Mouse (Mus musculus) kidney, postnatal 4 days (tissue): ENCODE measurements around the gene Avp.

ENCODE experiments used
- DNase-seq, 2 experiments: peaks; one replicate each; pipeline ENCODE4 v3.0.0; 2021; ENCODE audit warnings: mixed read lengths in 2 of 2

Gene Avp

DNA sequence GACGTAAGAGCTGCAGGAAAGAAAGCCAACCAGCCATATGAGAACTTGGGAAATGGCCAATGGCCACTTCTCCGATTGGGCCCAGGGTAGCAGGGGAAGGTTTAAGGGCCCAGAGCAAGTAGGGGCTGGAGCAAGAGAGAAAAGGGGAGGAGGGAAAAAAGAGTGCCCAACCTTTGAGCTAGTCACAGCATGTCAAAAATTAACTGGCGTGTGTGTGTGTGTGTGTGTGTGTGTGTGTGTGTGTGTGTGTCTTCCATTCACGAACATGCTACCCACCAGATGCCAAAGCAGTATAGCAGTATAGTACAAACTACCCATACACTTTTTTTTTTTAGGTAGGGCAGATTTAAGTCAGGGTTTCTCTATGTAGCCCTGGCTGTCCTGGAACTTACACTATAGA is 13.4 kb downstream of the Avp start:
- DNase-seq: peak in 1 of 2 experiments; percentile 37

DNA sequence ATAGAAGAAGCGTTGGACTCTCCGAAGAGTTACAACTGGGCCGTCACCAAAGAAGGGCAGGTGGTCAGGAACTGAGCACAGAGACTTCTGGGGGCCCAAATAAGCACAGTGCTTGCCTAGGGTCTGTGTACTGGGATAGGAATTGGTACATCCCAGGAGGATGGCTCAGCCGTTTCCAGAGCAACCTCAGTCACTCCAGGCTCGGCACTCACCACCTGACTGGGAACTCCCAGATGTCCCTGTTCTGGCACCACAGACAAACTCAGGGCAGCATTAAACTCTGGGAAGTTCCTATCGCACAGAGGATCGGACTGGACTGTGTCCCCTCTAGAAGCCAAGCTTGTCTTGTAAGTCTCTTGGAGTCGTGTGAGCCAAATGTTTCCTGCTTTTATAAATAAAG is 17.4 kb downstream of the Avp start:
- DNase-seq: no peak

DNA sequence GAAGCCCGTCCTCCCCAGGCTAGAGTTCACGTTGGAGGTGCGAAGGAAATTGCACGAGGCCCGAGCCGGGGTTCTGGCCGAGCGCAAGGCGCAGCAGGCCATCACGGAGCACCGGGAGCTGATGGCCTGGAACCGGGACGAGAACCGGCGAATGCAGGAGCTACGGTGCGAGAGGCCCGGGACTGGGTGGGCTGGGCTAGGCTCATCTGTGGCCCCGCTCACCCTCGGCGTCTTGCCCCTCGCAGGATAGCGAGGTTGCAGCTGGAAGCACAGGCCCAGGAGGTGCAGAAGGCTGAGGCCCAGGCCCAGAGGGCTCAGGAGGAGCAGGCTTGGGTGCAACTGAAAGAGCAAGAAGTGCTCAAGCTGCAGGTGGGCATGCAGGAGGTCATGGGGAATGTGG is 18.3 kb downstream of the Avp start:
- DNase-seq: no peak

DNA sequence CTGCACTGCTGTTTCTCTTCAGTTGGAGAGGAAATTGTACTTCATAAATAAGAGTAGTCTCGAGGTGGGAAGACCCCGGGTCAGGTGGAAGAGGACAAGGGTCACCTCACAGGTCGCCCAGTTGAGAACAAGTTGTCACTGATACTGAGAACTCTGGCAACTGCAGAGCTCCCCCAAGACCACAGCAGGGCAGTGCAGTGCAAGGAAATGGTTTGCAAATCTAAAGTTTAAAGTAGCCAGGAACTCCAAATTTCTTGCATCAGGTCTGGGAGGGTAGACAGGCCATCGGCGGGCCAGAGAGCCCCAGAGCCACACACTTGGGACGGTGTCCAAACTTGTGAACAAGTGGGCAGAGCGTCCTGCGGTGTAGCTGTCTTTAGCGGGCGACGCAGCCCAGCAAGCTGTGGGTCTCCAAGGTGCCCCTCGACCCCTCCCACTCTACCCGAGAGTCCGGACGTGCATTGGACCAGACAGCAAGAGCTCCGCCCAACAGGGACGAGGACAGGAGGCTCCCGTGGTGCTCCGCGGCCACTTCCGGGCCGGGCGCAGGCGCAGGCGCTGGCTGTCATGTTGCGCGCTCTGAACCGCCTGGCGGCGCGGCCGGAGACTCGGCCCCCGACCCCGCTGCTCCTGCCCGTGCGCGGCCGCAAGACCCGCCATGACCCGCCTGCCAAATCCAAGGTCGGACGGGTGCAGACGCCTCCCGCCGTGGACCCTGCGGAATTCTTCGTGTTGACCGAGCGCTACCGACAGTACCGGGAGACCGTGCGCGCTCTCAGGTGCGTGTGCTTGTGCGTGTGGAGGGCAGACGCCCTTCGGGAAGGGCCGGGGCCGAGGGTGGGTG is 18.9 kb downstream of the Avp start, which contains the start of gene Mrps26:
TSS of gene Mrps26 (plus strand) at position 531 of the 844 bp plus-strand sequence.
- peak; percentile 92 to 96 for DNase-seq

DNA sequence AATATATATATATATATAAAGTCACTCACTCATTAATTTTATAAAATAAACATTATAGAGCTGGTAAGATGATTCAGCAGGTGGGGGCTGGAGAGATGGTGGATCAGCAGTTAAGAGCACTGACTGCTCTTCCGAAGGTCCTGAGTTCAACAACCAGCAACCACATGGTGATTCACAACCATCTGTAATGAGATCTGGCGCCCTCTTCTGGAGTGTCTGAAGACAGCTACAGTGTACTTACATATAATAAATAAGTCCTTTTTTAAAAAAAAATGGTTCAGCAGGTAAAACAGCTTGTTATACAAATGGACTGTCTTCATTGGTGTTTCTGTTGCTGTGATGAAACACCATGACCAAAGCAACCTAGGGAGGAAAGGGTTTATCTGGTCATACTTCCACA is 24.3 kb downstream of the Avp start:
- no peak for DNase-seq

DNA sequence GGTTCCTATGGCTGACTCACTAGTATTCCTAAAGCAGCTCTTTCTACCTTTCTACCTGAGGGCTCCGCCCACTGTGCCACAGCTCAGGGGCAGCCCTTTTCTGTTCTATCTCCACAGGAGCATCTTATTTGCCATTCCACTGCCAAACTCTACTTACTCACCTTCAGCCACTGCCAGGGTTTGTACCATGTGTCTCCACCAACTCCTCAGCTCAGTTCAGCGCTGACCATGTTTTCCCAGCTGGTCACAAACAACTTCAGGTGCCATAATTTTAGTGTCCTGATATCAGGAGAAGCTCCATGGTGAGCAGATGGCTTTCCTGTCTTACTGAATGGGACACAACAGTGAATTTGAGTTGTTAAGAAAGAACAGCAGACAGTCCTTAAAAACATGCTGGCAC is 24.9 kb downstream of the Avp start:
- no peak for DNase-seq

DNA sequence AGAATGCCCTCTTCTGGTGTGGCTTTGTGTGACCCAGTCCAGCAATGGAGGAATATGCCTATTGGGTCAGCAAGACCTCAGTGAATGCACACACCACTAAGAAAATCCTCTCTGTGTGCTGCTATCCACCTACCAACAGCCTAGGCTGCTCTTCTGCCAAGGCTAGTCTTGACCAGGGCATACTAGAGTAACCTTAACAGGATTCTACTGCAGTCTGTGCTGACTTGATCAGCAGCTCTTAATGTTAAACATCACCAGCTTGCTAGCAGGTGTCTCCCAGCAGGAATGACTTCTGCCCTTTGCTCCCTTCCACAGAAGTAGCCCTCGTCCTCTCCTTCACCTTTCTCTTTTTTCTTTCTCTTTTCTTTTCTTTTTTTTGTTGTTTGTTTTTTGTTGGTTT is 26.1 kb downstream of the Avp start:
- DNase-seq: no peak

DNA sequence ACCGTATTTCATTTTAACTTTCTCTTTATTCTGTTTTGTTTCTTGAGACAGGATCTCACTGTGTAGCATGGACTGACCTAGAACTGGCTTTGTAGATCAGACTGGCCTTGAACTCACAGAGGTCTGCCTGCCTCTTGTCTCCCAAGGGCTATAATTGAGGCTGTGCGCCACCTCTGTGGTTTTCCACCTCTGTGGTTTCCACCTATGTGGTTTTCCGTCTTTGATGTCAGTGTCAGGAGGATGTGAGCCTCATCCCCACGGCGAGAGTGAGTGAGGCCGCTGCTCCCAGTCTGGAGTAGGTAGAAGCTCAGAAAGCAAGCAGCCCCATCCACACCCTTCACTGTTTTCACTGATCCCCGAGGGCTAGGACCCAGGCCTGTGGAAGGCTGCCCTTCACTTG is 27.5 kb downstream of the Avp start:
- DNase-seq: no peak

DNA sequence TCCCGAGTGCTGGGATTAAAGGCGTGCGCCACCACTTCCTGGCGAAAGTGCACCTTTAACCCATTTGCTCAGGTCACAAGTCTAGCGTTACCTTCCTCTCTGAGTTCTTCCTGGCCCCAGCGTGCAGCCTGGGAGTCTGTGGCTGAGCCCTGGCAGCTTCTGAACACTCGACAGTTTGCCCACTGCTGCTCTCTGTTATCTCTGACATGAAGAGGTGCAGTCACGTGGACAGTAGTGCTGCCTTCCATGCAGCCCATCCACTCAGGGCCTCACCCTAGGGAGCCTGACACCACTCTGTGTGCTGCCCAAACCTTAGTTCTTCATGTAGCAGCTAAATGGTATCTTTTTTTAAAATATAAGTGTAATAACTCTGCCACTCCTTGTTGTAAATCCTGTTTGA is 35.4 kb downstream of the Avp start:
- DNase-seq: no peak

DNA sequence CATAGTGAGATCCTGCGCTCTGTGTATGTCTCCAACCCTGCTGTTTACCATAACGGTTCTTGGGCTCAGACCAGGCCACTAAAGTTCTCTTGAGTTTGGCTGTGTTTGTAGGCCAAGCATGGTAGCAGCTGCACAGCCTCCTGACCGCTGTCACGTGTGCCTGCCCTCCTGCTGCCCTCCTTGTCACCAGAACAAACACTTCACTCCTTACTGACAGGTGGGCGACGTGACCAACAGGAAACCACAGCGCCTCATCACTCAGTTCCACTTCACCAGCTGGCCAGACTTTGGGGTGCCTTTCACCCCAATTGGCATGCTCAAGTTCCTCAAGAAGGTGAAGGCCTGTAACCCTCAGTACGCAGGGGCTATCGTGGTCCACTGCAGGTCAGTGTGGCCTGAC is 42.1 kb downstream of the Avp start:
- DNase-seq: no peak

DNA sequence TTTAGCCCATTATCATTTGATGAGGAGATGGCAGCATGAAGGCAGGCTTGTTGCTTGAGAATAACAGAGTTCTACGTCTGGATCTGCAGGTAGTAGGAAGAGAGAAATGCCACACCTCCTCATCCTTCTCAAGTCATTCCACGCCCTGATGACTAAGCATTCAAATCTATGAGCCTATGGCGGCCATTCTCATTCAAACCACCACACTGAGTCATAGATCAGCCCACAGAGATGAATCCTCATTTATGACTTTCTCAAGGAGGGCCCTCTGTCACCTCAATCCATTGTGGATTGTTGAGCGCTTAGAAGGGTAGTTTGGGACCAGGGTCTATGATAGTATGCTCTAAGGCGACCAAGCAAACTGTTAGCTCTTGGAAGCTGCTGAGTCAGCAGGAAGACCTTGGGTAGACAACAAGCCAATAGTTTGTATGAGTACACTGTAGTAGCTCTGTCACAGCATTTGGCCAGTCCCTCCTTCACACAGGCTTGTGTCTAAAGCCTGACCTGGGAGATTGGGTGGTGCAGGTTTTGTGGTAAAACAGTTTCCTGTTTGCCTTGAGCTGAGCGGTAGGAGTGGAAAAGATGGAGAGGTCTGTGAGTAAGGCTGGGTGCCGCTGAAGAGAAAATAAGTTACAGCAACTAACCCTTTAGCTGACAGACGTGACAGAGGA is 43.3 kb downstream of the Avp start:
- no peak for DNase-seq

DNA sequence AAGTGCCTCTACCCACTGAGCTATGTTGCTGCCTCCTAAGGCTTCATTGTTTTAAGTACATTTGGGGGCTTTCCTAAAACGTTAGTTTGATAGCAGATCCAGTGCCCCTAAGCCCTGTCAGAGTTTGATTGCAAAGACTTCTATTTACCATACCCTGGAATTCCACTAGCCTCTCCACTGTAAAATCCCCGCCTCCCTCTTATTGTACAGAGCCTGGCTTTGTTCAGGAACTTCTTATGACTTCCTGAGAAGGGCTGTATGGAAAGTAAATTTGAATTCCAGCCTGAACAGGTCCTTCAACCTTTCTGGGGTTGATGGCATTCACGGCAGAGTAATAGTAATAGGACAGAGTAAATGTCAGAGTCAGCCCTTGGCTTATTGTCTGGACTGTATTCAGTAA is 45.5 kb downstream of the Avp start:
- no peak for DNase-seq

DNA sequence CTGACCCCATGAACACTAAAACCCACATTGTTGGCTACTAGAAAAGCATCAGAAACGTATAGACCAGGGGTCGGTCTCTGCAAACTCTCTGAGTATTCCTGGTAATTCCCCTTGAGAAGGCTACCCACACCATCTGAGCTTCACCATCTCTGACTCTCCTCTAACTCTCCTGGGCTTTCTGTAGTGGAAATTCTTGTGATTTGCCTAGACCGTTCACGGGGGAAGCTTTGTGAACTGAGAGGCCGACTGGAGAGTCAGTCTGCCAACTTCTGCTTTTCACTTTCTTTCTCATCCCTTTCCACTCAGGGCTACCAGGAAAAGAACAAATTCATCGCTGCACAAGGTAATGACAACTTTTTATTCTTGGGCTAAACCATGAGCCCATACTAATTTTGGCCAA is 47.3 kb downstream of the Avp start:
- no peak for DNase-seq

DNA sequence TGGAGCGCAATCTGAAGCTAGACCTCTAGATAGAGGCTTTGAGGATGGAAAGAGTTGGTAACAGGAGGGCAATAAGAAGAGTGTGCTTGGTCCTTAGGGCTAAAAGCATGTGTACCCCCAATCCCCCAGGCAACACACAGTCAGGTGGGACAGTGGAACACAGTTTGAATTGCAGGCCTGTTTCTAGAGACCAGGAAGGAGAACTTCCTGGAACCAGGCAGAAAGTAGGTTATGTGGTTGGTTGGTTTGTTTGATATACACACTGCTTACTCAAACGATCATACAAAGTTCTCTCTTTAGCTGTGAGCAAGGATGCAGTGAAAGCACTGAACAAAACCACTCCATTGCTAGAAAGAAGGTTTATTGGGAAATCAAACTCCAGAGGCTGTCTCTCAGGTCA is 50.2 kb downstream of the Avp start:
- DNase-seq: no peak
